Mouse (Mus musculus) lung, postnatal 14 days (tissue): ENCODE measurements at regions not wholly inside any gene's neighbourhood (a gene's known extent, or its start where the extent isn't known, plus 50 kb on each side); places are given as distances from the start of the nearest gene placed in this dataset.
A peak's percentile ranks its signal among the peaks of the same experiment; 100 is the strongest.

Experiments
- DNase-seq: peaks from one replicate; pipeline ENCODE4 v3.0.0; 2021

DNA sequence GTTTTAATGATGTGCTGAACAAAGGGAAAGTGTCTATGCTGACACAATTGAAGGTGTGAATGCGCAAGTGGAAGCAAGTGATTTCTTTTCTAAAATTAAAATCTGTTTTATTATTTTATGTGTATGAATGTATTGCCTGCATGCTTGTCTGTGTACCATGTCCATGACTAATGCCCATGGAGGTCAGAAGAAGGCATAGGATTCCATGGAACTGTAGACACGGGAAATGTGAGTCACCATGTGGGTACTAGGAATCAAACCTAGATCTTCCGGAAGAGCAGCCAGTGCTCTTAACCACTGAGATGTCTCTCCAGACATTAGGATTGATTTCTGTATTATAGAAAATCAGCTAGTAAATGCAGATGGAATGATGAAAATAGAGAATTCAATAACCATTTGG is 134.9 kb upstream of the Pgrmc2 start:
- no peak for DNase-seq

DNA sequence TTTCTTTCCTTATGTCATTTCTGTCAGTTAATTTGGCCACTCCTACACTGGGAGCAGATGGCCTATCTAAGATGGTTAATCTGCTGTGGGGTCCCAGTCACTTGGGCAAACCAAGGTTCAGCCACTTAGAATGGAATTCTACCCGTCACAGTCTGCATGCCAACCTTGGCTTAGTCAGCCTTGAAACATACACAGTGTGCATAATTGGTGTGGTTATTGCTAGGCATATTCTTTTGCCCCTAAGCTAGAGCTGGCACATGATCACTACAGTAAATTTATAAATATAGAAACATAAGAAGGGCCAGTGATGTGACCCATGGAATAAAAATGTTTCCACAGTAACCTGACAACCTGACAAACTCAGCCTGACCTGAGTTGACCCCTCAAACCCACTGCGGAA is 130.7 kb upstream of the Pgrmc2 start:
- no peak for DNase-seq

DNA sequence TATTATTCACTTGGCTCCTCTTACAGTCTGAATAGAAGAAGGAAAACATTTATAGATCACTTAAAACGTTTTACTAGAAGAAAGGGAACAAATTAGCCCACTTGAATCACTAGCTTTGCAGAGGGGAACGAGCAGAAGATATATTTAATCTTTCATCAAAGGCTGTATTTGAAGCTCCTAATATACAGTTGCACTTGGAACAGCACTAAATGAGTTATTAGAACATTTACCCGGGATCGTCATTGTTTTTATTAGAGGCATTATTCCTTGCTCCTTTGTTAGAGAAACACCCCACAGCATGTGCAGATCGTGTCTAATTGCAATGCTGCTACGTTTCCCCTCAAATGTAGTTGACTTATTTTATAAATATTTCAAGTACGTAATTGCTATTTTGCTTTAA is 127.5 kb upstream of the Pgrmc2 start:
- no peak for DNase-seq

DNA sequence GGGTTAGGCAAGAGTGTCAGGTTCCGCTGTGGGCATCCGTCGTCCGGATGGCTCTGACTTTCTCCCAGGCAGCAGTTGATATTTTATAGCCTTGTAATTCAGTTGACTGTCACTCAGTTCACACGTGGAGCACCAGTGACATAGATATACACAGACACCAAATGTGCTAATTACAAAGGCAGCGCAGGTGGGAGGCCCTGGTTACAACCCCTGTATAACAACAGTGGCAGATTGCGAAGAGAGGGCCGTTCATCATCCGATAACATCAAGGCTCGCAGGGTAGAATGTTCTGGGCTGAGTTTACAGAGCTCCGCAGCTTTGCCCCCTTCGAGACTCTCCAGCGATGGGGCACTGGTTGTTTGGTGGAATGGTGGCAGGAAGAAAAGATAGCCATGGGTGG is 120.0 kb upstream of the Pgrmc2 start:
- no peak for DNase-seq

DNA sequence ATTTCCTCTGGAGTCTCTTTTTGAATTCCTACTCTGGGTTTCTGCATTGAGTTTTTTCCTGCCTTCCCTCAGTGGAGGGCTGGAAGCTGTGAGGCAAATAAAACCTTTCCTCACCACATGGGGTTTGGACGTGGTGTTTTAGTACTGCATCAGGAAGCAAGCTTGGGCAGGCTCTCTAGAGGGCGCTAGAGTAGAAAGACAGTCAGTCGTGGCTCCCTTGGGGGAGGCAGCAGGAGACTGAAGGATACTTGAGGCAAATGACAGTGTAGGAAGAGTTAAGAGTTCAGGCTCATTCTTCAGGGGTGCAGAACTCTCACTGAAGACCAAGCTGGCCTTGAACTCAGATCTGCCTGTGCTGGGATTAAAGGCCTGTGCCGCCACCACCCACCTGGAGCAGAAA is 118.9 kb upstream of the Pgrmc2 start:
- DNase-seq, result no peak

DNA sequence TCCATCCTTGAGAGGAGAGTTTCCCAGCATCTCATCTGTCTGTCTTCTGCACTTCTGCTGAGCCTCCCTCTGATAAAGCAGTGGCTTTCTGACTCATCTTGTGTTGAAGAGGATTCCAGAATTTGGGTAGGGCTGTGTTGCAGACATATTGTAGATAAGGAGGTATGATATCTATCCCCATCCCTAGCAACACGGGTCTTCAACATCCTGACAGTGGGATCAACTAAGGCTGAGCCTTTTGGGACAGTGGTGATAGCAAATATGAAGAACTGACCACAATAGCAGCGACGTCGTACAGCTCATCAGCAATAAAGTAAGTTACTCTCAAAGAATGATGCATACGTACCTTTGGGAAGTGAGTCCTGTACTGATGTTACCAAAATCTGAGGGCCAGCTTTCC is 117.2 kb upstream of the Pgrmc2 start:
- no peak for DNase-seq

DNA sequence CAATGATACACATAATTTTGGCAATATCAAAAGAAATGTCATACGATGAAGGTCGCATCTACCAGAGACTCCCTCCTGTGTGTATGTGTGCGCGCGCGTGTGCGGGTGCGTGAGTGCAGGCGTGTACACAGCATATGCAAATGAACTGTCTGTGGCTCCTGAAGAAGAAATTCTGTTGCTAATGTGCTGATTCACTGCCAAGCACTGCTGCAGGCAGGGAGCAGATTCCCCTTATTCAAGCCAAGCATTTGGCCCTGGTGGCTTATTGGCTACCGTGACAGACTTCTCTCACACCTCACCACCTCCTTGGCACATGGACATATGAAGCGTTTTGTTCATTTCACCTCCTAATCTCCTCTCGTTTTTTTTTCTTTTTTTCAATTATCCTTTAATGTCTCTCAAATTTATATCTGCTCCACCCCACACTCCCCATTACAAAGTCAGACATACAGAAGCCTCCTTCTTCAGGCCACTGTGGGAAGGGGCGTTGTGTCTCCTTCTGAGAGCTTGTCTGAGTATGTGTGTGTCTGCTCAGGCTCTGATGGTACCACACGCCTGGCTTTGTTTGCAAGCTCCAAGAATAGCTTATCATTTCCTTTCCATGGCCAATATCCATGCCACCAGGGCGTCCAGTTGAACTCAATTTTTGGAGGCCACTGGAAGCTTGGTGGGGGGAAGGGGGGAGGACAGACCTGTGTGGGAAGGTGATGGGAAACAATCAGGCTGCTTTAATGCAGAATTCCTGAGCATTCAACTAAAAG is 115.5 kb upstream of the Pgrmc2 start:
- no peak for DNase-seq

DNA sequence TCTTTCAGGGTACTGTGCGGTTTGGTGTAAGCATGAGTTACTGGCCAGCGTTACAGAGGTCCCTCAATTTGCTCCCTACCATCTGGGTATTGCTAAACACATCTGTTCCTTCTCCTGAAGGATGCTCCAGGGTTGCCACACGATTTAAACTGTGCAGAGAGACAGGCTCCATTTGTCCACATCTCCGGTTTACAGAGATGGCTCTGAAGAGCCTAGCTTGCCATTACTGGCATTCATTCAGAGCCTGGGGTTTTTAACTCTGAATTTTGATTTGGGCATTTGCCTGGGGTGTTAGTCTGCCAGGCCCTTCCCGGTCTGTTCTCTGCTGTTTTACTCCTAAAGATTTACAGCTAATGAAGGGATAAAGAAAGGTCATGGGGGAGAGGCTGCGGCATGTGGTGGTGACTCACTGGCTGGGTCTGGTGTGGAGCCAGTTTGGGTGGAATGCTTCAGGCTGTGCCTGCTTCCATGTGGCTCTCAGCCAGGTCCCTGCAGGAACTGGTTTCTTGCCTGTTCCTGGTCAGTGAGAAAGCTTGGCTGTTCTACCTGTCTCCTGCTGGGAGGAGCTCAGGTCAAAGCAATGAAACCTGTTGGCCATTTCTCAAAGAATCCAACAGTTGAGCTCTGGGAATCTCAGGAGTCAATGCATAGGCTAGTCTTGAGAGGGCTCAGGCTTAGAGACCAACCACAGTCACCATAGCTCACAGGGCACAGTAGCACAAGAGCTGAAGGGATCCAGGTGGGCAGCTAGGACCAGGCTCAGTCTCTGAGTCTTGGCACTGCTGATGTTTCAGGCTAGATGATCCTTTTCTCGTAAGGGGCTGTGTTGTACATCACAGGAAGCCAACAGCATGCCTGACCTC is 112.5 kb upstream of the Pgrmc2 start:
- peak; percentile 71 for DNase-seq

DNA sequence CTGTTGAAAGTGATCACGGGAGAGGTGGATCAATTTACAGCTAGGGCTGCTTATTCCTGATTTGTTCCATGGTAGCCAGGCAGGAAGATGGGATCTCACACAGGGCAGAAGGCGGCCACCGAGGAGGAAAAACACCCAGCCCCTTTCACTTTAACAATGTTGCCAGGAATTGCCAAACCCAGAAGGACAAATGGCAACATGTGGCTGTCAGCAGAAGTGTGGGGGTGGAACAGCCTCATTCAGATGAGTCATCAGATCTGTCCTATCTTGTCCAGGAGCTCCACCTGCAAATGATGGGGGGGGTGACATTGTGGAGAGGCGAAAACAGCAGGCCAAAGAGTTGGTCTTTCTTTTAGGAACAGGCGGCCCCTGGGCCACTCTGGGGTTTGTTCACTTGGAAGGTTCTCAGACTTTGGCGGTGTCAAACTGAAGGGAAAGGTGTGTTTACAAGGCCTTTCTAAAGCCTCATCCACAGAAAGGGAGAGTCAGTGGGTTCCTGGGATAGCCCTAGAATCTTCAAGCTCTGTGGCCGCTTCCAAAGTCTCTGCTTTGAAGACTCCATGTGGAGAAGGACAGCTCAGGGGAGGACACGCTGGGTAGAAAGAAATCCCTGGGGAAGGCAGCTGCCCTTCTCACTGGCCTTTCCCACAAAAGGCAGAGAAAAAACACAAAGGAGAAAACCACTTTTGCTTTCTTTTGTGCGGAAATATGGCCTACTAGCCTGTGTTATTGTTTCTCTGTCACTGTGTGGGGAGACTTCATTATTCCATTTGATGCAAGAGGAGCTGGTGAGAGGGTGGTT is 111.7 kb upstream of the Pgrmc2 start:
- no peak for DNase-seq

- DNase-seq, result no peak
These were observed 102.7 kb upstream of the Pgrmc2 start for GRCm38 (mm10) chr3:41185305-41186097.

DNA sequence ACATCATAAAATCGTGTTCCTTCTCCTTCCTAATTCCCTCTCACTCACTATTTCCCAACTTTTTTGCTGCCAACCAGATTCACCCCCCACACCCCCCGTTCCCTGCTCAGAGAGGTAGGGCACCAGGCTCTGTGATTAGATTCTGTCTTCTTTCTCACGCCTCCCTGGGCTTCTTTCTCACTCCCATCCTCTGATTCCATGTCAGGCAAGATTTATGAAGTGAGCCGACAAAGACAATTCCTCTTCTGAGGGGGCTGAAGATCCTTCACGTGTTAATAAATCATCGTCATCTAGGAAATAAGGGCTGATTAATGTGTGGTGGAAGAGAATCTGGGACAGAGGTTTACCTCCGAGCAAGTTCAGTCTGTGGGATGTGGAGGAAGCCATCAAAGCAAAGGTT is 101.5 kb upstream of the Pgrmc2 start:
- DNase-seq, result no peak

- no peak for DNase-seq
These were observed 100.2 kb upstream of the Pgrmc2 start for GRCm38 (mm10) chr3:41182900-41183595.

- DNase-seq, result peak; percentile 87
These were observed 99.4 kb upstream of the Pgrmc2 start for GRCm38 (mm10) chr3:41182036-41182899.

DNA sequence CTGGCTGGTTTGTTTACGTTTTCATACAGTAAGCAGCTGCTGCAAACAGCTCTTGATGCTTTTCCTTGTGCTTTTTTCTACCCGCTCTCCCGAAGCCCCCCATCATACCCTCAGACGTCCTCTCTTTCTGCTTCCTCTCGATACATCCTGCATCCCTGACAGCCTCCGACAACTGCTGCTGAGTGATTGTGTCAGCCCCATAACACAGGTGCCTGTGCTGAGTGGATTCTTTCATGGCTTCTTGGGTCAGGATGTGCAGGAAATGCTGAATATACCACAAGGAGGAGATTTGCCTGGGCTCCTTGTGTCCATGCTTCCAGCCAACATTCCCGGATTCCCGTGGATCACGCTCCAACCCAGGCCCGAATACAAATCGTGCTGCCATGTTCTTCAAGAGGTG is 98.6 kb upstream of the Pgrmc2 start:
- no peak for DNase-seq

GRCm38 (mm10) chr3:41180911-41181310 is 98.1 kb upstream of the Pgrmc2 start:
- no peak for DNase-seq

- DNase-seq, result no peak
These were observed 96.4 kb upstream of the Pgrmc2 start for GRCm38 (mm10) chr3:41179037-41179880.

GRCm38 (mm10) chr3:41177124-41177523 is 94.3 kb upstream of the Pgrmc2 start:
- DNase-seq, result no peak

DNA sequence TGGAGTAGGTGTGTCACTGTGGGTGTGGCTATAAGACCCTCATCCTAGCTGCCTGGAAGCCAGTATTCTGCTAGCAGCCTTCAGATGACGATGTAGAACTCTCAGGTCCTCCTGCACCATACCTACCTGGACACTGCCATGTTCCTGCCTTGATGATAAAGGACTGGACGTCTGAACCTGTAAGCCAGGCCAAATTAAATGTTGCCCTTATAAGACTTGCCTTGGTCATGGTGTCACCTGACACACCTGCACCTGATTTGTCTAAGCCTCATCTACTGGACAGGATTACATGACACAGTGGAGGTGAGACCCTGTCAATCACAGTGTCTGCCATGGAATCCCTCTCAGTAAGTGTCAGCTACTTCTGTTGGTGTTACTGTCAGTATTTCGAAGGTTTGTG is 92.5 kb upstream of the Pgrmc2 start:
- DNase-seq, result no peak

DNA sequence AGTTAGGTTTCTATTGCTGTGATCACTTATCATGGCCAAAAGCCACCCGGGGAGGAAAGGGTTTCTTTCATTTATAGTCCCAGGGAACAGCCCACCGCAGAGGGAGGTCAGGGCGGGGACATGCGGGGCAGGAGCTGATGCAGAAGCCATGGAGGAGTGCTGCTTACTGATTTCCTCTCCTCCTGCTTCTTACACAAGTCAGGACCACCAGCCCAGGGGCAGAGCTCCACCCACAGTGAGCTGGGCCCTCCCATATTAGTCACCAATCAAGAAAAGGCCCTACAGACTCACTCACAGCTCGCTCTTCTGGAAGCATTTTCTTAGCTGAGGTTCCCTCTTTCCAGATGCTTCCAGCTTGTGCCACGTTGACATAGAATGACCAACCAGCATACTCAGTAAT is 90.7 kb upstream of the Pgrmc2 start:
- no peak for DNase-seq
